Mouse (Mus musculus): ENCODE measurements at regions not wholly inside any gene's neighbourhood (a gene's known extent, or its start where the extent isn't known, plus 50 kb on each side); places are given as distances from the start of the nearest gene placed in this dataset.

DNA sequence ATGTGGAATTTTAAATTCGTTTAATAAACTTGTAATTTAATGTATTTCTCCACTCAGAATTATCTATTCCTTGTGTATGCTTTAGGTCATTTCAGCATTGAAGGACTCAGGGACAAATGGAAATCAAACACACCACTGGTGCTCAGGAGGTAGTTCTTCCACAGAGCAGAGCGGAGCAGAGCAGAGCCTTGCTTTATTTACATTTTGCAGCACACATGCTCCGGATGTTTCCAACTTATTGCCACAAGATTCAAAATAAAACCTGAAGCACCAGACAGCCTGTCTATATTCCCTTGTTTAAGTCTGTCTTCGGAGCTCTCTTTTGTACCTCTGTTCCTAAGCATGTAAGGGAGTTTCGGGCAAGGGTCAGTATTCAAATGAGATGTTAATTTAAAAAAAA is 135.2 kb upstream of the Meis2 start:
- DNase-seq (ENCODE audit: low read depth, low spot score), result no peak

DNA sequence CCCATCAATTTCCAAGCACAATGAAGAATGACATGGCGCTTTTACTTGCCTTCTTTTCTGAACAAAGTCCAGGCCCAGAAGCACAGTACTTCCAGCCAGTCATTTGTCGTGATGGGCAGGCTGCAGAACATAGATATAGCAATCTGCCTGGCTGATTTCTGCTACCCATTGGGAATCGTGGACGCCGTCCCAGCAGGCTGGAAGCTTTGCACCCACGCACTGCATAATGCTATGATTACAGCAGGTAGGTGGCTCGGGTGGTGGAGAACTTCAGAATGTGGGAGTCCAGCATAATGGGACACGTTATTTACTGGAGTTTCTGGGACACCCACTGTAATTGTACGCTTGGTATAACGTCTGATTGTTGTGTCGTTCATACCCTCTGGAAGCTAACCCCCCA is 116.2 kb upstream of the Meis2 start:
- DNase-seq (ENCODE audit: low read depth, low spot score), result no peak

DNA sequence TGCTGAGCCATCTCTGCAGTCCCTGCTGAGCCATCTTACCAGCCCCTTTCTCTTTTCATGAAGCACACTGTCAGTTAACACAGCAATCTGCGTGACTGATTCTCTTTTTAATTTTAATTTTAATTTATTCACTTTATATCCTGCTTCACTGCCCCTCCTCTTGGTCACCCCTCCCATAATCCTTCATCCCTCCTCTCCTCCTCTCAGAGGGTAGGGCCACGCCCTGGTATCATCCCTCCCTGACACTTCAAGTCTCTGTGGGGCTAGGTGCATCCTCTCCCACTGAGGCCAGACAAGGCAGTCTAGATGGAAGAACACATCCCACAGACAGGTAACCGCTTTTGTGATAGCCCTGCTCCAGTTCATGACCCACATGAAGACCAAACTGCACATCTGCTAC is 111.5 kb upstream of the Meis2 start:
- no peak for DNase-seq (ENCODE audit: low read depth, low spot score)

DNA sequence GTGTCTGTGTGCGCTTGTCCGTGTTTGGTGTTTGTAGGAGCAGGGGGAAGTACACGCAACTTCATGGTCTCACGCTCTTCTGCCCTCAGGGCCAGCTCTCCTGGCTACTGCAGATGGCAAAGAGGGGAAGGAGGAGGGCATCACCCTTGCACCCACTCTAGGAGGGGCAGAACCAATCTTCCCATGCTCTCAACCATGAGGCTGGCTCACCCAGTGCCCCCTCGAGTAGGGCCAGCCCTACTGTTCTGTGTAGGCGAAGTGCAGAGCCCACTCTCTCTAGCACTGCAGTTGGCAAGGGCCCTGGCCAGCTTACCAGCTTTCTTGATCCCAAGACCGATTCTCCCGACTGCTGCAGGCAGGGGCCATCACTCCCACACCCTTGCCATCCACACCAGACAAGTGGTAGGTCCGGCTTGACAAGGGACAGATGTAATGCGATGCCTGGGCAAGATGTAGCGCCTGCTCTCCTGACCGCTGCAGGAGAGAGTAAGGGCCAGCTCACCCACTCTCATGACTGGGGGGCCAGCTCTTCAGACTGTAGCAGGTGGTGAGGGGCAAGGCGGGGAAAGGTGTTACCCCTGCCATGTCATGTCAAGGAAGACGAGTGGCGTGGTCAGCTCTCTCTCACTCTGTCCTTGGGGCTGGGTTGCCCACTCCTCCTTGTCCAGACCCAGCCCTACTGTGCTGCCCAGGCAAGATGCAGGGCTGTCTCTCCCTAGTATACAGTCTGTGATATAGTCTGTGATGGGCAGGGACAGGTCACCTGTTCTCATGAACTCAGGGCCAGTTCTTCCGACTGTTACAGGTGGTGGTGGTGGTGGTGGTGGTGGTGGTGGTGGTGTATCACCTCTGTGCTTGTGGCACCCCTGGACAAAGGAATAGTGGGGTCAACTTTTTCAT is 100.5 kb upstream of the Meis2 start:
- DNase-seq (ENCODE audit: low read depth, low spot score), result no peak
